Mouse (Mus musculus) ES-E14 (cell line): ENCODE measurements at regions not wholly inside any gene's neighbourhood (a gene's known extent, or its start where the extent isn't known, plus 50 kb on each side); places are given as distances from the start of the nearest gene placed in this dataset.

Source experiments
- MAFK ChIP-seq: IDR thresholded peaks from 2 replicates; pipeline ENCODE4 v1.6.1; 2014; ENCODE audit warnings: mild to moderate bottlenecking, low read depth, low read length, inconsistent platforms; ENCODE audit not compliant: insufficient read depth
- ZC3H11A ChIP-seq: IDR thresholded peaks from 2 replicates; pipeline ENCODE4 v1.6.1; 2012; ENCODE audit warnings: low read depth, mild to moderate bottlenecking, inconsistent platforms, low read length, borderline replicate concordance

- TF ChIP-seq ZC3H11A (no peak), MAFK (no peak)
Measured at GRCm38 (mm10) chr6:49958891-49959290, 136.4 kb downstream of the Npy start.
